Mouse (Mus musculus) layer of hippocampus, adult 18-20 months (tissue): ENCODE measurements around the gene Trp53i13. TPM values are rescaled to one million over a fixed set of nuclear protein-coding genes. Genes with fewer than 3 reads are reported as not detected.

ENCODE experiments used
- DNase-seq, 2 experiments: peaks; one replicate each; pipeline ENCODE4 v3.0.0; 2022; ENCODE audit warnings: low spot score in 2 of 2
- total RNA-seq, 2 experiments: library from RNA; stranded (reverse); gene quantifications; 2 replicates each; pipeline ENCODE4 v1.2.3; 2021

Trp53i13 gene
- total RNA-seq, 2 experiments from 2014 or later, result 6.7 to 7.5 TPM

GRCm38 (mm10) chr11:77492911-77493332 is 22.9 kb downstream of the Trp53i13 start:
- peak; percentile 91 to 95 for DNase-seq

GRCm38 (mm10) chr11:77492311-77492871 is 23.4 kb downstream of the Trp53i13 start:
- peak in 1 of 2 experiments; percentile 67 for DNase-seq

GRCm38 (mm10) chr11:77491502-77492291 is 24.1 kb downstream of the Trp53i13 start:
- DNase-seq, result peak in 1 of 2 experiments; percentile 62

- DNase-seq, result peak; percentile 88 to 94
Measured at GRCm38 (mm10) chr11:77491123-77491501, 24.7 kb downstream of the Trp53i13 start.

- DNase-seq, result peak in 1 of 2 experiments; percentile 68
Measured at GRCm38 (mm10) chr11:77490451-77490850, 25.3 kb downstream of the Trp53i13 start.

GRCm38 (mm10) chr11:77489591-77490235 is 26.1 kb downstream of the Trp53i13 start, which contains the start of gene Ankrd13b:
Gene Ankrd13b (minus strand): TSS chr11:77489678.
- DNase-seq, result peak in 1 of 2 experiments; percentile 86

GRCm38 (mm10) chr11:77488771-77489581 is 26.8 kb downstream of the Trp53i13 start:
- no peak for DNase-seq

- peak in 1 of 2 experiments; percentile 67 for DNase-seq
Measured at GRCm38 (mm10) chr11:77486798-77487197, 29.0 kb downstream of the Trp53i13 start.

GRCm38 (mm10) chr11:77485229-77485628 is 30.6 kb downstream of the Trp53i13 start:
- DNase-seq, result no peak

GRCm38 (mm10) chr11:77483510-77484255 is 32.1 kb downstream of the Trp53i13 start:
- no peak for DNase-seq

GRCm38 (mm10) chr11:77483043-77483442 is 32.7 kb downstream of the Trp53i13 start:
- no peak for DNase-seq

- DNase-seq, result no peak
Measured at GRCm38 (mm10) chr11:77476895-77477294, 38.9 kb downstream of the Trp53i13 start.

GRCm38 (mm10) chr11:77476216-77476615 is 39.6 kb downstream of the Trp53i13 start:
- DNase-seq, result no peak

GRCm38 (mm10) chr11:77472775-77473174 is 43.0 kb downstream of the Trp53i13 start:
- DNase-seq, result no peak

- no peak for DNase-seq
Measured at GRCm38 (mm10) chr11:77471407-77471806, 44.4 kb downstream of the Trp53i13 start.

- no peak for DNase-seq
Measured at GRCm38 (mm10) chr11:77468397-77468796, 47.4 kb downstream of the Trp53i13 start.

GRCm38 (mm10) chr11:77467784-77468183 is 48.0 kb downstream of the Trp53i13 start:
- DNase-seq, result peak; percentile 69 to 82

GRCm38 (mm10) chr11:77467157-77467556 is 48.6 kb downstream of the Trp53i13 start:
- DNase-seq, result peak in 1 of 2 experiments; percentile 67

GRCm38 (mm10) chr11:77466544-77466943 is 49.2 kb downstream of the Trp53i13 start:
- DNase-seq, result no peak

GRCm38 (mm10) chr11:77465111-77465510 is 50.7 kb downstream of the Trp53i13 start:
- DNase-seq, result no peak
